Mouse (Mus musculus): Measurements from ENCODE around the gene F2rl3.

Gene F2rl3

DNA sequence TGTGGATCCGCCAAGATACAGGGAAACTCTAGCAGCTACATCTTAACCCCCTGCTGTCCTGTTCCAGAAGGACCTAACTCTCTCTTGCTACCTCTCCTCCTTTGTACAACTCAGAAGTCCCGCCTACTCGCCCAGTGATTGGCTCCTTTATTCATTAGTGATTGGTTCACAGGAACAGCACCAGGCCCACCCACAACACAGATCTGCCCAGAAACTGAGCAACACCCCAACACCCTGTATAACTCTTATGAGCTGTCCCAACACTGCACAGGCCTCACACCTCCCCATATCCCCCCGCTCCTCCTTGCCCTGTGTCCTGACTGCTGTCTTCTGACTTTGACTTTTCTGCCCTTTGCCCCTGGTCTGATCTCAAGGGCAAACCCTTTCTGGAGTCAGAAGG is 4.0 kb downstream of the F2rl3 start:
- DNase-seq (ENCODE audit: low spot score): no peak

GRCm38 (mm10) chr8:72766777-72767176 is 5.1 kb downstream of the F2rl3 start:
- no peak for DNase-seq (ENCODE audit: low spot score)

GRCm38 (mm10) chr8:72777797-72778196 is 16.1 kb downstream of the F2rl3 start:
- DNase-seq (ENCODE audit: low spot score): no peak

GRCm38 (mm10) chr8:72780644-72781043 is 19.0 kb downstream of the F2rl3 start:
- no peak for DNase-seq (ENCODE audit: low spot score)

DNA sequence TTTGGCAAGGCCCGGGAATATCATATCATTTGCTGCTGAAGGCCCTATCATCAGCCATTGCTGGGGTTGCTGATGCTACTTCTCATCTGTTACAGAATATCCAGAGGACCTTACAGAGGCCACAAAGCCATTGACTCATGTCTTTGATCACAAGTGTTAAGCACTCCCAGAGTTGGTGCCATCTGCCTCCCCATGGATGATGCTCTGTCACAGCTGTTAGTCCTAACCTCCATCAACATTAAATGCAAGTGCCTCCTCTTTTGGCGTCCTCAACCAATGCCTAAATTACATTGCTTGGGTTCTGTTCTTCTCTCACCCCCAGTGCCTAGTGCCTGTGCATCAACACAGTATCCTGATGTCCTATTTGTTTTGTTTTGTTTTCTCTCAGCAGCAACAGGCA is 39.9 kb downstream of the F2rl3 start:
- no peak for DNase-seq (ENCODE audit: low spot score)

DNA sequence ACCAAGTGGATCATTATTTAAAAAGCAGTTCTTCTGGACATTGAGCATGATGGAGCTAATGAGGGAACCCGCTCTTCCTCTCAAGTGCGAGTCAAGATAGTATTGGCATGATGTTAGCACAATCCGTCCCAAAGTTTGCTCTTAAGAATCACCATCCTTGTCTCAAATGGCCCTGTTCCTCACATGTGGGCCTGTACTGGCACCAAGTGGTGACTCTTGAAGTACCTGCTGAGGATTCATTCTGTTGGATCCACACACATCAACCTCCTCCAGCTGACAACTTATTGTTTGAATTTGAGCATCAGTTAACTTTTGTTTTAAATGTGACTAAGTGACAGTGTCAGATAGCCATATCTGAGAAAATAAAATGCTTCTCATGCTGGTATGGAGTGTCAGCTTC is 51.0 kb downstream of the F2rl3 start:
- no peak for DNase-seq (ENCODE audit: low spot score)
